Mouse (Mus musculus) erythroid progenitor cell, adult 5-6 weeks (primary cell): ENCODE measurements around the gene Gsk3b. TPM values are rescaled to one million over a fixed set of nuclear protein-coding genes. Genes with fewer than 3 reads are reported as not detected.
"Not testable (repeated sequence)": the region's sequence is repeated elsewhere in the genome, so short reads cannot be mapped to it uniquely, and the experiment has no call there.

Source experiments
- ATAC-seq: replicated peaks from 2 replicates; pipeline ENCODE4 v1.8.0; 2016; ENCODE audit warnings: moderate number of reproducible peaks, mild to moderate bottlenecking, moderate TSS enrichment, inconsistent platforms; ENCODE audit not compliant: poor library complexity, low FRiP score, severe bottlenecking
- total RNA-seq, 2 experiments: library from RNA; stranded (forward) in 1 of 2; stranded (reverse) in 1 of 2; fragments of 150-400 nt in 1 of 2; fragments of 186-747, 209-891 nt in 1 of 2; gene quantifications; 2 replicates each; pipeline versions ENCODE4 v1.2.3 to v1.2.4; 2015 to 2017; ENCODE audit warnings: low replicate concordance in 2 of 2

Gene Gsk3b
- 55.3 and 62.7 TPM in 2 replicates for total RNA-seq (2015; ENCODE audit: low replicate concordance)
- 55.7 and 62.5 TPM in 2 replicates for total RNA-seq (2017; ENCODE audit: low replicate concordance)

- peak; percentile 89 for ATAC-seq
These were observed at the start of gene Gsk3b for GRCm38 (mm10) chr16:38088629-38089446. Gsk3b (plus strand) TSS chr16:38089001.

DNA sequence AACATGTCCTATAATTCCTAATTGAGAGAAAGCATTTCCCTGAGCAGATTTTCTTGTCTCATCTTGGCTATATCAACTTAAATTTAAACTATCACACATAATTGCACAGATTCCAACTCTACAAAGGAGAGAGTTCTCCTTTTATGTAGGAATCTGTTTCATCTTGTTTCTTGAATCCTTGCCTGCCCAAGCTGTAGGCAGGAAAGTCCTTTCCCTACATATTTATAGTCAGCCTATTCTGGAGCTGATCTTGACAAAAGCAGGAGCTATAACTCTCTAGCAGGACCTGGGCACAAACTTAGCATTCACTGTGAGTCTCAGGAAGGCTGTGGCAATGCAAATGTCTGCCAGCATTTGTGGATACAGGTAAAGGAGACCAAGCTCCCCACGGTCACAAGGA lies 46.6 kb upstream of the Gsk3b start:
- ATAC-seq = no peak

DNA sequence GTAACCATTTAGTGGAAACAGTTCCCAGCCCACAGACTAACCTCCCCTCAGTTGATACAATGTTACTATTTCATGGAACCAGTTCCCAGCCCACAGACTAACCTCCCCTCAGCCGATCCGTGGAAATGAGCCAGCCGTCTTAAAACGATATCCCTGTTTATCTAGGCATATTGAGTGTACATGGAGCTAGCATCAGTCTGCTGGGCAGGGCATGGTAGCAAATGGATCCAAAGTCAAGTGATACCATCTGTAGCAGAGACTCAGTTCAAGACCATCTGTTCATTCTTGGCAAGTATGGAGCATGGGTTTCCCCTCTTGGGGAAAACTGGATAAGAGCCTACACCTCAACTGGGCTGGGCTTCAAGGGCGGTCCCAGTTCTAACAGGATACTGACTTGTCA lies 44.2 kb upstream of the Gsk3b start:
- ATAC-seq = no peak

GRCm38 (mm10) chr16:38047781-38048558 lies 40.8 kb upstream of the Gsk3b start:
- ATAC-seq = no peak

DNA sequence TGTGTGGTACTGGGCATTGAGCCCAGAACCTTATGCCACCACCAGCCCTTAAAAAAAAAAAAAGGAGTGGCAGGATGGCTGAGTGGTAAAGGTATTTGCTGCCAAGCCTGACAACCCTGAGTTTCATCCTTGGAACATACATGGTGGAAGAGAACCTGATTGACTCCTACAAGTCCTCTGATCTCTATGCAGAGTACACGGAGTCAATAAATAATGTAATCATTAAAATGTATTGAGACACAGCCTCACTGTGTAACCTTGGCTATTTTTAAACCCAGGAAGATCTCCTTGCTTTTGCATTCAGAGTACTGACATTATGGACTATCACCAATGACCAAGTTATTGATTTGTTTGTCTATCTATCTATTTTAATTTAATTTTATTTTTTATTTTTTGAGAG lies 30.9 kb upstream of the Gsk3b start:
- no peak for ATAC-seq

GRCm38 (mm10) chr16:38058836-38059235 lies 30.0 kb upstream of the Gsk3b start:
- no peak for ATAC-seq

DNA sequence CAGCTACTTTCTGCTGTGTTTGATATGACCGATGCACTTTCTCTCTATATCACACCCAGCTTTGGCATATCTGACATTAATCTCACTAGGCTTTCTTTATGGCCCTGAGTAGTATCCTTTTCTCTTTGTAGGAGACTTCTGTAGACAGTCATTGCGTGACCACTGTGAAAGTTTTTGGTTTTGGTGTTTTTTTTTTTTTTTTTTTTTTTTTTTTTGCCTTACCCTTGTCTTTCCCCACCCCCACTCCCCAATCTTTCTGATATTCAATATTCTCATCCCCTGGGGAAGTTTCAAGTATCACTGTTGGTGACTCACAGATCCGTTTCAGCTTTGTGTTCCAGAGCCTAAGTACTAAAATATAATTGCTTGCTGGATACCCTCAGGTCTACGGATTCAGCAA lies 29.2 kb upstream of the Gsk3b start:
- no peak for ATAC-seq

DNA sequence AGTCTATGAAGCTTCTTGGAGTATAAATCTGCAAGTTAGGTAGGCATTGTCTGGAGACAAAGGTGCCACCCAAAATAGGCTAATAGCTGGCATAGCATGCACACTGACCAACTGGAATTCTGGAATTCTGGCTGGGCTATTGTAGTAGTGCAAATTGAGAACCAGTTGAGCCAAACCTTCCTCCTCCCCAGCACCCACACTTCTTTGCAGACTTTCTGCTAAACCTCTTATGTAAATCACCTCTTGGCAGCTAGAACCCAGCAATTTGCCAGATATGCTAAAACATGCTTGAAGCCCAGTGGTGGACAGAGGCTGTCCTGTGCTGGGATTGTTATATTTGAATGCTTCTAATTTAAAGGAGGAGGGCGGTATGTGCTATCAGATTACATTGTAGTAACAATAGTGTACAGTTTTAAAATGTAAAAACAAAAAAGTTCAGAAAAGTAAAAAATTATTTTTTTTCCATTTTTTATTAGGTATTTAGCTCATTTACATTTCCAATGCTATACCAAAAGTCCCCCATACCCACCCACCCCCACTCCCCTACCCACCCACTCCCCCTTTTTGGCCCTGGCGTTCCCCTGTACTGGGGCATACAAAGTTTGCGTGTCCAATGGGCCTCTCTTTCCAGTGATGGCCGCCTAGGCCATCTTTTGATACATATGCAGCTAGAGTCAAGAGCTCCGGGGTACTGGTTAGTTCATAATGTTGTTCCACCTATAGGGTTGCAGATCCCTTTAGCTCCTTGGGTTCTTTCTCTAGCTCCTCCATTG lies 14.8 kb upstream of the Gsk3b start:
- not testable (repeated sequence) for ATAC-seq

DNA sequence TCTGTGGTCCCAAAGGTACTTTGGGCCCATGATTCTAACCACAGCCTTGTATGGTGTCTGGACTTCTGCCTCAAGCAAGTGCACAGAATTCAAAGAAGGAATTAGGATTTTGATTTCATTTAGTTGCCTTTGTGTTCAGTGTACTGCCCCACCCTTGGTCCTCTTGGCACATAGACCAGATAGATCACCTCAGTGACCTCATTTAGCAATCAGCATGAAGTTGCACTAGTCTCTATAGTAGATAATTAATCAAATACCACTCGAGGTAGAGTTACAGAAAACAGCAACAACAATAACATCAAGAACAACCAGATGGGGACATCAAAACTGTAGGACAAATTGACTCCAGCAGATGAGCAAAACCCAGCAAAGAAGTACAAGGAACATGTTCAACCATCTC lies 8.6 kb upstream of the Gsk3b start:
- no peak for ATAC-seq

DNA sequence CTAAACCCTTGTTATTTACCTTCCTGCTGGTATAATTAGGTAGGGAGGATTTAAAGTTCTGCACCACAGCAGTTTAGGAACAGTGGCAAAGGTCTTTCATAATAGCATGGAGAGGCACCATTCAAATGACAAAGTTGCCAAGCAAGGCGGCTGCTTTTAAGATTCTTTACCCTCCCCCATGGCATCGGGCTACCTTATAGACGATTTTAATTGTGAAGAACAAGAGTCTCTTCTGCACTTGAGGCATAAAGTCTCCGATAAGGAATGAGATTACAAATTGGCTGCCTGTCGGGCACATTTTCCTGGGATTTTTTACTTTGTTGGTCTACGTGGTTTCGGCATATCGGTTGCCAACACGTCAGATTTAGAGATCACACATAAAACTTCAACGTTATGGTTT lies 1.6 kb upstream of the Gsk3b start:
- ATAC-seq = no peak

DNA sequence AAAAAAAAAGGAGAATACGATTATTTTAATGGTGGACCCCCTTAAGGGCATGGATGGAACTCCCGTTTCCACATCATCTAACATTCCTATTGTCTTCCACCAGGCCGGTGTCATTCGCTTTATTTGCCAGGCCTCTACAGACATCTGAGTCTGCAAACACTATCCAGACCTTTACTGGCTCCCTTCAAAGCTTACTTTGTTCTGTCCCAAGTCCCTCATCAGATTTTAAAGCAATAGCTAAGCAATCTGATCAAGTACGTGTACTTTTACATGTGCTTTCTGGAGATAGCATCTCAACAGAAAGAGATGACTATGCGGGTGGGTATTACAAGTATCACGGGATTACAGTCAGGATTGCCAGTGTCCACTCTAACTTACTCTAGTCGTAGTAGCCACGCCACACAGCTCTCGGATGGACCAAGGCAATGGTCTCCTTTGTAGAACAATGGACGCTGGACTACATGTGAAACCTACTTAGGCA lies 1.1 kb upstream of the Gsk3b start:
- ATAC-seq = no peak

GRCm38 (mm10) chr16:38088126-38088628 lies 624 bp upstream of the Gsk3b start:
- peak; percentile 46 for ATAC-seq

DNA sequence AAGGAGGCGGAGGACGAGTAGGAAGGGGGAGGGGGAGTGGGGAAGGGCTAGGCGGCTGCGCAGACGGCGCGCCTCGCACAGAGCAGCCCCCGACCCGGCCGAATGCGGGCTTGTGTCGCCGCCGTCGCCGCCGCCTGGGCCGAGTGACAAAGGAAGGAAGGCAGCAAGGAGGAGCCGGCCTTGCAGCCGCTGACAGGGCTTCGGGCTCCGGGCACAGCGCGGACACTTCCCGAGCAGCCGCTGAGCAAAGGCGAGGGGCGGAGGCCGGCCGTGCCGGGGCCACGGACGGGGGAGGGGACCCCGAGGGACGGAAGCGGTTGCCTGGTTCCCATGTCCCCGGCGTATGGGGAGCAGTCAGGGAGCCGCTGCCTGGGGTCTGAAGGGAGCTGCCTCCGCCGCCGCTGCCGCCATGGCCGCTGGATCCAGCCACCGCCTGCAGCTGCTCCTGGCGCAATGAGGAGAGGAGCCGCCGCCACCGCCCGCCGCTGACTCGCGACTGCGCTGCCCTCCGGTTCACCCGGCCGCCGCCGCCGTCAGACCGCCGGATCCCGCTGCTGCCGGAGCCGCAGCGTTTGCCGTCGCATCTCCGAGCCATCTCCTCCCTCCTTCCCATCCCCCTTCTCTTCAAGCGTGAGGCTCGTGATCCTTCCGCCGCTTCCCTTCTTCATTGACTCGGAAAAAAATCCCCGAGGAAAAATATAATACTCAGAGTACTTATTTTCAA lies 808 bp downstream of the Gsk3b start:
- 0 out of 2 replicates have a peak, but pooled peaks have one; percentile 15 for ATAC-seq

GRCm38 (mm10) chr16:38090341-38091005 lies 1.7 kb downstream of the Gsk3b start:
- no peak for ATAC-seq

DNA sequence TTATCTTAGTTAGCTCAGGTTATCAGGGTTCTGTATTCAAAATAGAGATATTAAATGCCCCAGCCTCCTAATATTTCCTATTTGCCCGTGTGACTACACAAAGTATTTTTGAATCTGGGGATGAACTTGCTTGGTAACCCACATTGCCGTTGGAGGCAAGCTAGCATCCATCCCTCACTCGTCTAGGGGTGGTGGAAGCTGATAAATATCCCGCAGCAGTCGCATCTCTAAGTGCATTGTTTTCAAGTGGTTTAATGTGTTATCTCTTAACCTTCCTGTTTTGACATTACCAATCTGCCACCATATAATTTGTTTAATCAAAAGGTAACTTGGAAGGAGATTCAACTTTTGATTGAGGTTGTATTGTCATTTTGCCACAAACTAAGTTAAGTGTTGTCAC lies 2.2 kb downstream of the Gsk3b start:
- no peak for ATAC-seq

GRCm38 (mm10) chr16:38091706-38092105 lies 2.9 kb downstream of the Gsk3b start:
- no peak for ATAC-seq

DNA sequence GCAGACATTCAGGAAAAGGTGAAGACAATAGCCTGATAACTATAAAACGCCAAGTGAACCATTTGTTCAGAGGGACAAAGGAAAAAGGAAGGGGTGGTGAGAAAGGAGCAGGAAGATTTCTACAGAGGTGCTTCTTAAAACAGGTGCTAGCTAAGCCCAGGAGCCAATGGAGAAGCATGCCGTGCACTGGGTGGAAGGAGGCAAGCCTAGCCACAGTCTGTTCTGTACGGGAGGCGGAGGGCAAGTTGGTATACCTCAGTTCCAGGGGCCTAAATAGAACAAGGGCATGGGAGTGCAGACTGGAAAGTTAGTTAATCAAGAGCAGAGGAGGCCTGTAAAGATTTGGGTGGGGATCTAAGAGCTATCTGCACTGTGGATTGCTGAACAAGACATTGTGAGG lies 3.8 kb downstream of the Gsk3b start:
- ATAC-seq = no peak

- no peak for ATAC-seq
These were observed 6.5 kb downstream of the Gsk3b start for GRCm38 (mm10) chr16:38095181-38095851.
